8 mouse cellular contexts compared by ENCODE assay signal in the genomic region with DNA sequence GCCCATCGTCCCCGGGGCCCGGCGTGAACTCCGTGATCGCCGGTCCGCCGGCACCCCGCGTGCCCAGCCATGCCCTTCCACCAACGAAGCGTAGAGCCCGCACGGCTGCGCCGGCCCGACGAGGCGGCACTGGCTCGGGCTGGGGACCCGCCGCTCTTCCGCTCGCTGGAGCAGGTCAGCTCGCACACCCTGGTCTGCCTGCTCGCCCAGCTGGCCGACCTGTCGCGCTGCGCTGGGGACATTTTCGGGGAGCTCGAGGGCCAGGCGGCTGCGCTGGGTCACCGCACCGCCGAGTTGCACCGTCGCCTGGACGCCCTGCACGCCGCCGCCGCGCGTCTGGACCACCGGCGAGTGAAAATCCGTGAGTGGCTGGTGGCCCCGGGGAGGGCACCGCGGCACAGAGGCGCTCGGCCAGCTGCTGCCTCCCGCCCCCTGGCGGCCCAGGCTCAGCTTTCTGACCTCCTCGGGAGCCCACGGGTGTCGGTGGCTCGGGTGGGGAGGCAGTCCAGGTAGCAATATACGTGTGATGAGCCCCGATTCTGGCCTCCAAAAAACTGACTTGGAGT. TPM values are rescaled to one million over a fixed set of nuclear protein-coding genes. Genes with fewer than 3 reads are reported as not detected.
A peak's percentile ranks its signal among the peaks of the same experiment; 100 is the strongest.
DNase-seq lines count a peak whose midpoint lies in the region; ATAC-seq and TF ChIP-seq lines count a peak whose summit lies in the region.

A gene (plus strand): TSS at position 70 of the 566 bp plus-strand sequence.

- peak; percentile 71 for ATAC-seq in limb, embryonic 15.5 days (ENCODE audit: insufficient number of reproducible peaks, low FRiP score, low TSS enrichment, low read depth)
- peak; percentile 88 for ATAC-seq in midbrain, embryonic 16.5 days
- ATAC-seq in stomach, postnatal 0 days (ENCODE audit: low FRiP score, low TSS enrichment) = peak; percentile 80

- no peaks in the 10 kb centered on the region for H3K9me3 ChIP-seq in limb, embryonic 15.5 days
- H3K9me3 ChIP-seq in midbrain, embryonic 16.5 days (replicated peaks; ENCODE audit: control insufficient read depth, low read length, poor library complexity, severe bottlenecking) = no peaks in the 10 kb centered on the region
- H3K9me3 ChIP-seq in stomach, postnatal 0 days (ENCODE audit: control insufficient read depth, low read length) = no peaks in the 10 kb centered on the region

- peak; percentile 13 for DNase-seq in cerebellum, adult 11 months
- DNase-seq in cerebellum, adult 9-11 months = no peak
- peak; percentile 80 for DNase-seq in embryo, embryonic 9.5 days (ENCODE audit: extremely low spot score)
- peak; percentile 79 to 85 for DNase-seq in heart, adult 2 months
- peak; percentile 82 for DNase-seq in kidney, adult 18-20 months
- DNase-seq in stomach, postnatal 0 days (ENCODE audit: low spot score) = peak; percentile 81

- TF ChIP-seq POLR2A in heart, adult 2 months (IDR thresholded peaks at IDR 0.05; ENCODE audit: insufficient read depth, low read depth, low read length) = no peak

- H3K9ac ChIP-seq in heart, adult 2 months (ENCODE audit: low read depth, low read length) = peak within 1 kb of the TSS; percentile 86
- peak within 1 kb of the TSS; percentile 79 for H3K9ac ChIP-seq in limb, embryonic 15.5 days
- peak within 1 kb of the TSS; percentile 76 for H3K9ac ChIP-seq in midbrain, embryonic 16.5 days (ENCODE audit: low read depth, low read length)
- H3K9ac ChIP-seq in stomach, postnatal 0 days (ENCODE audit: low read length) = peak within 1 kb of the TSS; percentile 81

- H3K4me3 ChIP-seq in heart, adult 2 months = peak within 1 kb of the TSS; percentile 90
- H3K4me3 ChIP-seq in limb, embryonic 15.5 days = peak within 1 kb of the TSS; percentile 84
- H3K4me3 ChIP-seq in midbrain, embryonic 16.5 days (ENCODE audit: low read depth, low read length) = peak within 1 kb of the TSS; percentile 81
- H3K4me3 ChIP-seq in stomach, postnatal 0 days (ENCODE audit: low read depth, low read length) = peak within 1 kb of the TSS; percentile 82

- no peaks in the 10 kb centered on the region for H3K27me3 ChIP-seq in heart, adult 2 months (ENCODE audit: control insufficient read depth, insufficient read depth, low read length)
- no peaks in the 10 kb centered on the region for H3K27me3 ChIP-seq in limb, embryonic 15.5 days
- peaks cover 14% of the 10 kb centered on the region for H3K27me3 ChIP-seq in midbrain, embryonic 16.5 days (ENCODE audit: control insufficient read depth, insufficient read depth, low read depth, low read length)
- H3K27me3 ChIP-seq in stomach, postnatal 0 days (ENCODE audit: control insufficient read depth, insufficient read depth, low read length) = no peaks in the 10 kb centered on the region

- WGBS in heart, adult 2 months = under 1% methylated on average over 63 of the region's 63 CpGs
- WGBS in limb, embryonic 15.5 days = under 1% methylated on average over 54 of the region's 63 CpGs
- under 1% methylated on average over 60 of the region's 63 CpGs for WGBS in midbrain, embryonic 16.5 days
- WGBS in stomach, postnatal 0 days = under 1% methylated on average over 60 of the region's 63 CpGs

- H3K79me2 ChIP-seq in heart, adult 2 months (replicated peaks; ENCODE audit: control insufficient read depth, insufficient read depth, low read length) = no peaks in the 10 kb centered on the region

- H3K4me2 ChIP-seq in limb, embryonic 15.5 days = peak within 1 kb of the TSS; percentile 92
- peak within 1 kb of the TSS; percentile 98 for H3K4me2 ChIP-seq in midbrain, embryonic 16.5 days (ENCODE audit: low read length)
- peak within 1 kb of the TSS; percentile 99 for H3K4me2 ChIP-seq in stomach, postnatal 0 days (replicated peaks; ENCODE audit: low read depth)

- H3K4me1 ChIP-seq in heart, adult 2 months (ENCODE audit: control insufficient read depth, insufficient read depth, low read length) = no peaks in the 10 kb centered on the region
- peaks cover 17% of the 10 kb centered on the region for H3K4me1 ChIP-seq in limb, embryonic 15.5 days
- peaks cover 10% of the 10 kb centered on the region; the same call in 1 of the 2 replicates for H3K4me1 ChIP-seq in midbrain, embryonic 16.5 days (ENCODE audit: control insufficient read depth, insufficient read depth, low read length)
- no peaks in the 10 kb centered on the region for H3K4me1 ChIP-seq in stomach, postnatal 0 days (replicated peaks; ENCODE audit: control insufficient read depth, insufficient read depth)

- H3K27ac ChIP-seq in heart, adult 2 months = peak within 1 kb of the TSS; percentile 71
- H3K27ac ChIP-seq in limb, embryonic 15.5 days = peak within 1 kb of the TSS; percentile 85
- H3K27ac ChIP-seq in midbrain, embryonic 16.5 days (ENCODE audit: low read length) = peak within 1 kb of the TSS; percentile 58
- H3K27ac ChIP-seq in stomach, postnatal 0 days (replicated peaks) = peak within 1 kb of the TSS; percentile 88

- intact Hi-C loops in heart, adult 2 months (cut with DNase I) = loop anchor here (2.0 to 5.0 kb wide), 3 partner anchors 70 to 210 kb away; no protein-coding TSS in a partner anchor

- H3K36me3 ChIP-seq in heart, adult 2 months (ENCODE audit: control insufficient read depth, insufficient read depth, low read length) = no peaks in the 10 kb centered on the region
- H3K36me3 ChIP-seq in limb, embryonic 15.5 days = no peaks in the 10 kb centered on the region
- H3K36me3 ChIP-seq in midbrain, embryonic 16.5 days (ENCODE audit: control insufficient read depth, insufficient read depth, low read length) = no peaks in the 10 kb centered on the region
- H3K36me3 ChIP-seq in stomach, postnatal 0 days (ENCODE audit: control insufficient read depth, insufficient read depth, low read length) = no peaks in the 10 kb centered on the region

- peak; percentile 85 for TF ChIP-seq CTCF in heart, adult 2 months (IDR thresholded peaks at IDR 0.05)
- peak; percentile 76 for TF ChIP-seq CTCF in stomach, postnatal 0 days (IDR thresholded peaks at IDR 0.05; ENCODE audit: low read depth)

- TF ChIP-seq EP300 in heart, adult 2 months (IDR thresholded peaks at IDR 0.05; ENCODE audit: insufficient read depth, low read depth, low read length) = no peak
- no peak for TF ChIP-seq EP300 in stomach, postnatal 0 days (optimal IDR thresholded peaks at IDR 0.05)

RNA-seq across cellular contexts. Expression of the gene that starts here (rescaled TPM):
- total RNA-seq in heart, adult 2 months (2021) = 10 to 100 TPM; 15.8 to 17.4 TPM
- polyA plus RNA-seq in heart, adult 2 months (2012; rRNA removed) = 6.8 and 9.8 TPM in 2 replicates
- 11.2 and 11.5 TPM in 2 replicates for polyA plus RNA-seq in limb, embryonic 15.5 days (2015; fragmentation: Nextera tagmentation; extraction: Ambion mirVana)
- 9.2 and 11.5 TPM in 2 replicates for polyA plus RNA-seq in midbrain, embryonic 16.5 days (2015; fragmentation: Nextera tagmentation; extraction: Ambion mirVana)
- 4.3 and 4.7 TPM in 2 replicates for polyA plus RNA-seq in stomach, postnatal 0 days (2015; fragmentation: Nextera tagmentation; extraction: Ambion mirVana)
